Comparison of ENCODE assay signal across 28 mouse cellular contexts in the genomic region with DNA sequence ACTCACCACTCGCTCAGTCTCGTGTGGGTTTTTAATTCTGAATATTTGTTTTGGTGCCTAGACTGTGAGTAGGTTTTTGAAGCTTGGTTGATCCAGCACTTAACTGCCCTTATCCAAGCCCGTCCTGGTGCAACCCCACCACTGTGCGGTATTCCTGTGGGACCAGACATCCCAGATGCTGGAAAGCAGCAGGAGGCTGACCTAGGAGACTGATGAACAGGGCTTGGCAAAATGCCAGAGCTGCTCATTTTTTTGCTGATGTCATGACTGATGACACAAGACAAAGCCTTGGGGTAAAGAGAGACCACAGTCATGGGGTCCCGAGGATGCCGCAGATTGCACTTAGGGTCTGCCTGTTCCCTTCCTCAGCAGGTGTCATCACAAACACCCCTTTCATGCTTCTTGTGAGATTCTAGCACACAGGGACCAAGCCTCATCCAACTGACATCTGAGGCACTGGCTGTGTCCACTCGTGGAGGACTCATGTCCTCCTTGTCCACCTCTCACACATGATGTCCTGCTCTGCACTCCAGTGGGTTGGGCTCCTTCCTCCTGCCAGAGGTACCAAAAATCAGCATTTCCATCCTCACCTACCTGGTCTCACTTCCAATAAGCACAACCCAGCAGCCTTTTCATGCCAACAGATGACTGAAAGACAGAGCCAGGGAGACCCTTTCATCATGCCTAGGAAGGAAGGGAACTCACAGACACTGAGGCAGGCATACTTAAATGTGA. TPM values are rescaled to one million over a fixed set of nuclear protein-coding genes. Genes with fewer than 3 reads are reported as not detected.
DNase-seq lines count a peak whose midpoint lies in the region; ATAC-seq and TF ChIP-seq lines count a peak whose summit lies in the region.
"Had no signal": no experiment of that assay in that cellular context is flagged by ENCODE, and none has a peak within 500 bp of the region (broad histone marks: within the 10 kb centered on the region; RNA-seq: fewer than 3 reads in every experiment).

No protein-coding gene starts in this region.

- H3K36me3 ChIP-seq in heart, adult 2 months (ENCODE audit: control insufficient read depth, insufficient read depth, low read length) = no peaks in the 10 kb centered on the region
- H3K36me3 ChIP-seq: embryonic facial prominence, embryonic 12.5 days; embryonic facial prominence, embryonic 15.5 days; forebrain, embryonic 15.5 days; G1E; hindbrain, embryonic 12.5 days; hindbrain, embryonic 15.5 days had no signal

- no peak overlapping the region for H3K4me3 ChIP-seq in heart, adult 2 months
- H3K4me3 ChIP-seq: embryonic facial prominence, embryonic 12.5 days; embryonic facial prominence, embryonic 15.5 days; forebrain, embryonic 15.5 days; hindbrain, embryonic 12.5 days; hindbrain, embryonic 15.5 days had no signal

- intact Hi-C loops in heart, adult 2 months (cut with DNase I) = no loop called here

- whole genome bisulfite sequencing in heart, adult 2 months = 78% methylated on average over 7 of the region's 7 CpGs

- H3K27me3 ChIP-seq in heart, adult 2 months (ENCODE audit: control insufficient read depth, insufficient read depth, low read length) = no peaks in the 10 kb centered on the region
- H3K27me3 ChIP-seq: CH12.LX; embryonic facial prominence, embryonic 12.5 days; embryonic facial prominence, embryonic 15.5 days; forebrain, embryonic 15.5 days; hindbrain, embryonic 12.5 days; hindbrain, embryonic 15.5 days had no signal

- ATAC-seq in megakaryocyte, adult 5-6 weeks (ENCODE audit: poor library complexity, severe bottlenecking) = no peak
- ATAC-seq: activated CD4-positive, CD25-positive, alpha-beta regulatory T cell, adult 4 months; forebrain, embryonic 15.5 days; intestine, embryonic 16.5 days had no signal

- H3K9ac ChIP-seq in heart, adult 2 months (ENCODE audit: low read depth, low read length) = no peak overlapping the region
- H3K9ac ChIP-seq: embryonic facial prominence, embryonic 12.5 days; embryonic facial prominence, embryonic 15.5 days; forebrain, embryonic 15.5 days; hindbrain, embryonic 12.5 days; hindbrain, embryonic 15.5 days had no signal

- TF ChIP-seq CTCF in heart, adult 2 months (IDR thresholded peaks at IDR 0.05) = no peak

- DNase-seq in heart, adult 11 months = peak; percentile 79
- no peak for DNase-seq in heart, adult 2 months
- DNase-seq in kidney, postnatal 10 days = peak; percentile 7
- DNase-seq in kidney, adult 11 months = no peak
- peak; percentile 22 for DNase-seq in NIH3T3 (ENCODE audit: low read depth)
- DNase-seq: adrenal gland, postnatal 10 days; B cell, adult 2 months; cerebellum, adult 11 months; cerebellum, adult 2 months; cerebellum, adult 9-11 months; cerebellum, postnatal 25 days; gastrocnemius, postnatal 10 days; gastrocnemius, postnatal 36 days; kidney, adult 2 months had no signal

- no peaks in the 10 kb centered on the region for H3K79me2 ChIP-seq in heart, adult 2 months (replicated peaks; ENCODE audit: control insufficient read depth, insufficient read depth, low read length)

- H3K27ac ChIP-seq in heart, adult 2 months = no peak overlapping the region
- H3K27ac ChIP-seq: embryonic facial prominence, embryonic 12.5 days; embryonic facial prominence, embryonic 15.5 days; forebrain, embryonic 15.5 days; hindbrain, embryonic 12.5 days; hindbrain, embryonic 15.5 days had no signal

- TF ChIP-seq EP300 in heart, adult 2 months (IDR thresholded peaks at IDR 0.05; ENCODE audit: insufficient read depth, low read depth, low read length) = no peak

- TF ChIP-seq POLR2A in heart, adult 2 months (IDR thresholded peaks at IDR 0.05; ENCODE audit: insufficient read depth, low read depth, low read length) = no peak

- H3K4me1 ChIP-seq in heart, adult 2 months (ENCODE audit: control insufficient read depth, insufficient read depth, low read length) = no peaks in the 10 kb centered on the region
- H3K4me1 ChIP-seq: embryonic facial prominence, embryonic 12.5 days; embryonic facial prominence, embryonic 15.5 days; forebrain, embryonic 15.5 days; hindbrain, embryonic 12.5 days; hindbrain, embryonic 15.5 days had no signal

RNA-seq across cellular contexts. Expression of a gene that starts 46.2 kb away (rescaled TPM):
- not detected for total RNA-seq in heart, adult 2 months (2021)
- polyA plus RNA-seq in heart, adult 2 months (2012; rRNA removed) = 0.27 TPM in 1 of 2 replicates, not detected in the other
- 7.3 and 8.9 TPM in 2 replicates for total RNA-seq in megakaryocyte, adult 5-6 weeks (2015)
- 0.65 and 0.66 TPM in 2 replicates for total RNA-seq in megakaryocyte, adult 5-6 weeks (2017)
- total RNA-seq: adrenal gland, adult 18-20 months; gastrocnemius, adult 18-20 months; gastrocnemius, postnatal 10 days; gastrocnemius, postnatal 36 days; heart, postnatal 25 days; hematopoietic stem cell, adult 5-6 weeks had no signal
- polyA plus RNA-seq: hindbrain, embryonic 12.5 days had no signal

Comparison
In these comparisons a context has a peak if more than half of its experiments do, and no peak if none do; other contexts are left out.
1. DNase-seq: peak in heart, adult 11 months (single experiment), kidney, postnatal 10 days (single experiment) and NIH3T3 (single experiment); none in heart, adult 2 months (0 of 2) and kidney, adult 11 months (single experiment).